Mouse (Mus musculus) midbrain, embryonic 14.5 days (tissue): ENCODE data around the gene Lonrf2. TPM values are rescaled to one million over a fixed set of nuclear protein-coding genes. Genes with fewer than 3 reads are reported as not detected.

Source experiments
- ATAC-seq: fragments of 200-750 bp; cut with Nextera tagmentation; 2 replicates; pipeline ENCODE4 v1.8.0; 2017; ENCODE audit warnings: moderate number of reproducible peaks, moderate library complexity; ENCODE audit not compliant: low FRiP score, low TSS enrichment
- DNase-seq: peaks from one replicate; pipeline ENCODE4 v3.0.0-alpha.2; 2015
- H3K27ac ChIP-seq: fragments of 300-500 bp; sonication (generic); replicated peaks from 2 replicates; pipeline ENCODE4 v1.5.1; 2014; ENCODE audit warnings: mild to moderate bottlenecking, low read depth, low read length, moderate library complexity
- H3K27me3 ChIP-seq: fragments of 300-500 bp; sonication (generic); 2 replicates; pipeline ENCODE4 v1.6.1; 2014; ENCODE audit warnings: low read length, control low read depth, mixed read lengths; ENCODE audit not compliant: control insufficient read depth, insufficient read depth
- H3K36me3 ChIP-seq: fragments of 300-500 bp; sonication (generic); 2 replicates; pipeline ENCODE4 v1.6.1; 2014; ENCODE audit warnings: low read length, control low read depth; ENCODE audit not compliant: control insufficient read depth, insufficient read depth
- H3K4me1 ChIP-seq: fragments of 300-500 bp; sonication (generic); 2 replicates; pipeline ENCODE4 v1.6.1; 2014; ENCODE audit warnings: mild to moderate bottlenecking, antibody characterized with exemption, low read length, control low read depth; ENCODE audit not compliant: control insufficient read depth, insufficient read depth
- H3K4me2 ChIP-seq: fragments of 300-500 bp; sonication (generic); 2 replicates; pipeline ENCODE4 v1.6.1; 2014; ENCODE audit warnings: mild to moderate bottlenecking, low read length, moderate library complexity
- H3K4me3 ChIP-seq: fragments of 300-500 bp; sonication (generic); replicated peaks from 2 replicates; pipeline ENCODE4 v1.5.1; 2014; ENCODE audit warnings: low read depth, low read length
- H3K9ac ChIP-seq: fragments of 300-500 bp; sonication (generic); replicated peaks from 2 replicates; pipeline ENCODE4 v1.6.1; 2014; ENCODE audit warnings: mild to moderate bottlenecking, low read length, moderate library complexity
- H3K9me3 ChIP-seq: fragments of 300-500 bp; sonication (generic); 2 replicates; pipeline ENCODE4 v1.6.1; 2016; ENCODE audit warnings: low read length, control low read depth, mixed read lengths; ENCODE audit not compliant: control insufficient read depth
- WGBS: fragments of 180-500 bp; shearing (Covaris S2); extraction: QIAGEN DNeasy Blood & Tissue Kit; methylation state at CpG from one replicate; pipeline ENCODE4 v1.1.7; 2014; 5-methylcytosine and 5-hydroxymethylcytosine counted together
- polyA plus RNA-seq: library from polyadenylated mRNA; unstranded; fragments of >200 nt; fragmentation: Nextera tagmentation; extraction: Ambion mirVana; gene quantifications from 2 replicates; pipeline ENCODE4 v1.2.1, GENCODE M21; 2014

Gene Lonrf2
- polyA plus RNA-seq, 1 experiment from 2014 or later = 28.1 TPM

DNA sequence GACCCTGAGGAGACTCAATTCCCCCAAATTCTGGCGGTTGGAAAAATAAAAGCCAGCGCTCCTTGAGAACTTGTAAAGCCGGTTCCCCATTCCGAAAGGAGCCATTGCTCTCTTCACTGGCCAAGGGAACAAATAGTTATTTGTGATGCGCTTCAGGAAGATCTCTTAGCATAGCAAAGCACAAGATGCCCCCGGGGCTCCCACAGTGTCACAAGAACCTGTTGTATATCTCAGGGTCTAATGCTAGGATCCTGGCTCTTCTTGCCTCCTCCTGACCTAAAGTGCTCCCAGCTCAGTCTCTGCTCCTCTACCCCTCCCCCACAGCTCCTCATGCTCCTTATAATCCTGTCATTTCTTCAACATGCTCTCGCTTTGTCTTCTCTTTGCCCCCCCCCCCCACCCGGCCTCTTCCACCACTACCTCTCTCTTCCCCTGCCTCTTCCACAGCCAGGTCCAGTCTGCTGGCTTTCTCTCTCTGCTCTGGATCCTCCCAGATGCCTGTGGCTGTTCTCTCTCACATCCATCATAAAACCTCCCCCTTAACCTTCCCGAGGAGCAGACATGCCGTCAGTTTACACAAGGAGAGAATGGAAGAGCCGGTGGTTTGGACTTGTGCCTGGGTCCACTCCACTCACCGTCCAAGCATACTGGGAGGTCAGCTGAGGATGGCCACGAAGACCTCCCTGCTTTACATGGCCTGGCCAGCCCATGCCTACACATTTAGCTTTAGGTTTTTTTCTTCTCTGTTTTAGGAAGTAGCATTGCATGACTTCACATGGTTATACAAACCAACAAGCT lies 33.1 kb upstream of the Lonrf2 start:
- 66% methylated on average over 13 of the region's 13 CpGs for WGBS
- no peak overlapping the region for H3K27ac ChIP-seq
- DNase-seq = no peak
- no peaks in the 10 kb centered on the region for H3K4me1 ChIP-seq
- no peak overlapping the region for H3K4me2 ChIP-seq
- H3K36me3 ChIP-seq = peaks cover 72% of the 10 kb centered on the region
- H3K9me3 ChIP-seq = no peaks in the 10 kb centered on the region
- no peak for ATAC-seq
- no peaks in the 10 kb centered on the region for H3K27me3 ChIP-seq
- no peak overlapping the region for H3K9ac ChIP-seq
- H3K4me3 ChIP-seq = no peak overlapping the region

DNA sequence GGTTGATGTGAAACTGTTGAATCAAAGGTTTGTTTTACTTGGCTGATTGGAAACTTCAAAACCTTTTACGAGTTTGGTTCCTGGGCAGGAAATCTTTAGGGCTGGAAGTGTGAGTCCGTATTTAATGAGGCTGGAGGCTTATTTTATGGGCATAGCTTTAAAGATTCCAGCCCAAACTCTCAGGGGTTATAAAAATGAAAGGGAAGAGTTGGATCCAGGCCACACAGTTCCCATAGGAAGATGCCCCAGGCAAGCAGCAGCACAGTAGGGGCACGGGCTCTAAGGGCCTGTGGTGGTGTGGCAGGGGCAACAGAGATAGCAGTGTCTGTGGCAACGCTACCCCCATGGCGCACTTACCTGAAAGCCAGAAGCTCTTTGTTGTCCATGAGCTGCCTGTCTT lies 29.7 kb upstream of the Lonrf2 start:
- Histone ChIP-seq H3K9ac (no peak overlapping the region), H3K27me3 (no peaks in the 10 kb centered on the region), H3K4me3 (no peak overlapping the region), H3K4me1 (no peaks in the 10 kb centered on the region), H3K36me3 (peaks cover 56% of the 10 kb centered on the region), H3K9me3 (no peaks in the 10 kb centered on the region), H3K4me2 (no peak overlapping the region), H3K27ac (no peak overlapping the region)
- WGBS = 91% methylated on average over 5 of the region's 5 CpGs
- ATAC-seq (no peak), DNase-seq (no peak)

DNA sequence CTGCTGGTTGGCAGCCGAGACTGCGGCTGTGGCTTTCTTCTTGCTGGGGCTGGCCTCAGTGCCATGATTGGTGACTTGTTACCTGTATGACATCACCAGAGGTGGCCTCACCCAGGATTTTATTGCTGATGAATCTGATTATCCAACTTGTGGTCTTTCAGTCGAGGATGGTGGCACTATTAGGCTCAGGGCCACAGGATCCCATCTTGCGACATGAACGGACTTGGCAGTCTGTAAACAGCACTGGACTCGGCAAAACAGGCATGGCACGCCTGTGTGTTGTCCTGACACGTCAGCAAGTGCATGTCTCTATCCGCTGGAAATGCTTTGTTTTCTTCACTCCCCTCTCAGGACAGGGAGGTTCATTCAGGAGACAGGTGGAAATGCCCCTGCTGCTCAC lies 27.8 kb upstream of the Lonrf2 start:
- H3K9ac ChIP-seq = no peak overlapping the region
- H3K36me3 ChIP-seq = peaks cover 43% of the 10 kb centered on the region
- WGBS = 83% methylated on average over 9 of the region's 9 CpGs

DNA sequence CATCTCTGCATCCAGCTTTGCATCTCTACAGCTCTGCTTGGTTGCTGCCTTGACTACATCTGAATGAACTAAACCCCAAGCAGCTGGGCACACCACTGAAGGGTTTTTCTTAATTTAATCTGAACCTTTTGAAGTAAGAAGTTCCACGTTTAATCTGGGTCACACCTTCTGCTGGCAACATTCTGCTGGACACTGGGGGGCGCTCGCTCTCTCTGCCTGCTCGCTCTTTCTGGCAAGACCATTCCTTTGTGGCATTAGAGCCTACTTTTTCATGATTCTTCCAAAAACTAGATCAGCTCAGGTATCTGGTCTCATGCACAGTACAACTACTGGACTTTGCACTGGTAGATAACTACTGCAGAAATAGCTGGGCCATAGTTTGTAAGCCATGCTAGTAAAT lies 25.7 kb upstream of the Lonrf2 start:
- DNase-seq (peak; percentile 36), ATAC-seq (no peak)
- Histone ChIP-seq H3K36me3 (peaks cover 36% of the 10 kb centered on the region), H3K27me3 (no peaks in the 10 kb centered on the region), H3K4me1 (no peaks in the 10 kb centered on the region), H3K27ac (no peak overlapping the region), H3K9me3 (no peaks in the 10 kb centered on the region), H3K9ac (no peak overlapping the region), H3K4me3 (no peak overlapping the region), H3K4me2 (no peak overlapping the region)
- 13% methylated on average over 4 of the region's 4 CpGs for WGBS

More for the DNA sequence above, 27.8 kb upstream of the Lonrf2 start:
- no peak overlapping the region for H3K4me3 ChIP-seq
- no peak overlapping the region for H3K4me2 ChIP-seq
- ATAC-seq (no peak), DNase-seq (no peak)
- no peaks in the 10 kb centered on the region for H3K4me1 ChIP-seq
- no peaks in the 10 kb centered on the region for H3K27me3 ChIP-seq
- no peak overlapping the region for H3K27ac ChIP-seq
- H3K9me3 ChIP-seq = no peaks in the 10 kb centered on the region

DNA sequence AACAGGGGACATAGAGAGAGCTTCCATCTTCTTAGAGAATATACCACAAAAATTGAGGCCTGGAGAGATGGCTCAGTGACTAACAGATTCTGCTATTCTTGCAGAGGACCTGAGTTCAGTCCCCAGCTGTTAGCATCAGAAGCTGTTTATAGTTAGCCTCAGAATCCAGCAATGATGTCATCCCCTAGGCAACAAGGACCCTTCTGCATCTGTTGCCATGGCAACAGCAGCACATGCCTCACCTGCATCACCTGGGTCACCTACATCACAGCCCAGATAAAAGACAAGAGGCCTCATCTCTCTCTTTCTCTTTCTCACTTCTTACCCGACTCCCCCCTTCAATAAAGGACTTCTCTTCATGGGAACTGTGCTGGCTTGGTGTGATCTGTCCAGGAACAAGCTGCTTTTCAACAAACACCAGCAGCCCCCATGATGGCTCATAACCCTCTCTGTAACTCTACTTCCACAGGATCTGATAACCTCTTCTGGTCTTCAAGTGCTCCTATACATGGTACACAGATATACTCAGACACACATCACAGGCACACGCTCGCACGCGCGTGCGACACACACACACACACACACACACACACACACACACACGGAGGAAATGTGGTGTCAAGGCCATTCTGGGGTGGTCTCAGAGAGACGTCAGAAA lies 24.5 kb upstream of the Lonrf2 start:
- Histone ChIP-seq H3K27ac (no peak overlapping the region), H3K9ac (no peak overlapping the region)
- no peak for ATAC-seq

DNA sequence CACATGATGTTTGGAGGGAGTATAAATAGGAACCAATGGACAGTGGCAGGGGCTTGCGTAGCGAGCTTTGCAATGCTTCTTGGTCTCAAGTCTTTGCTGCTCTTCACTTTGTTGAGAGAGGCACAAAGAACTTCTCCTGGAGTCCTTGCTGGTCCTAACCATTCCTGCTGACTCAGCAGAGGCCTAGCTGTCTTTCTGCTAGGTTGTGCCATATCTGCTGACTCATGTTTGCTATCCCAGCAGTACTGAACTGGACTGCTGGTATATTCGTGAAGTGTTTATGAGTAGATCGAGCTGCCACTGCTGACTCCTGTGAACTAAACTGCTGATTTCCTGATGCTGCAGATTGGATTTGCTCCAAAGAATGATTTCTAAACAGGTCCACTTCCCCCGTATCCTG lies 23.7 kb upstream of the Lonrf2 start:
- H3K27ac ChIP-seq = no peak overlapping the region
- no peaks in the 10 kb centered on the region for H3K4me1 ChIP-seq
- H3K9me3 ChIP-seq = no peaks in the 10 kb centered on the region
- ATAC-seq = no peak
- H3K4me2 ChIP-seq = no peak overlapping the region
- H3K36me3 ChIP-seq = peaks cover 20% of the 10 kb centered on the region
- H3K27me3 ChIP-seq = no peaks in the 10 kb centered on the region
- H3K4me3 ChIP-seq = no peak overlapping the region
- DNase-seq = no peak
- 89% methylated on average over 5 of the region's 5 CpGs for WGBS
- H3K9ac ChIP-seq = no peak overlapping the region

More for the DNA sequence above, 24.5 kb upstream of the Lonrf2 start:
- H3K4me3 ChIP-seq = no peak overlapping the region
- peaks cover 28% of the 10 kb centered on the region for H3K36me3 ChIP-seq
- H3K4me1 ChIP-seq = no peaks in the 10 kb centered on the region
- H3K4me2 ChIP-seq = no peak overlapping the region
- H3K27me3 ChIP-seq = no peaks in the 10 kb centered on the region
- WGBS = 90% methylated on average over 9 of the region's 9 CpGs
- DNase-seq = peak; percentile 62
- no peaks in the 10 kb centered on the region for H3K9me3 ChIP-seq

DNA sequence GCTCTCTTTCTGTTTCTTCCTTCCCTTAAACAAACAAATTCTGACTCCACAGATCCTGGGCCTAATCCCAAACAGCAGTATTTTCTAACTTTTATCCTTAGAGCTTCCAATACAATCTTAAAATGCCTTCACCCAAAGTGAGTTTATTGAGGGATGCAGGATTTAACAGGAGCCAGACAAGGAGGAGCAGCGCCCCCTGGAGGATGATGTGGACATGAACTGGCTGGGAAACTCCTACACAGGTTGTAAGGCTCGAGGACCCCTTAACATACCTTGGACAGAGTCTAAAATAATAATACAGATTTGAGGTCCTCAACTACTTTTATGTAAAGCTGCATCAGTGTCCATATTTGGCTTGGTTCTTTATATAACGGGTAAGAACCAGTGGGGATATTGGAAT lies 19.7 kb upstream of the Lonrf2 start:
- Histone ChIP-seq H3K4me3 (no peak overlapping the region), H3K9me3 (no peaks in the 10 kb centered on the region), H3K4me2 (no peak overlapping the region), H3K9ac (no peak overlapping the region), H3K27me3 (no peaks in the 10 kb centered on the region), H3K27ac (no peak overlapping the region), H3K36me3 (no peaks in the 10 kb centered on the region), H3K4me1 (no peaks in the 10 kb centered on the region)
- ATAC-seq = no peak; the same call in 1 of the 2 replicates
- WGBS = 12% methylated on average over 3 of the region's 3 CpGs
- peak; percentile 91 for DNase-seq

DNA sequence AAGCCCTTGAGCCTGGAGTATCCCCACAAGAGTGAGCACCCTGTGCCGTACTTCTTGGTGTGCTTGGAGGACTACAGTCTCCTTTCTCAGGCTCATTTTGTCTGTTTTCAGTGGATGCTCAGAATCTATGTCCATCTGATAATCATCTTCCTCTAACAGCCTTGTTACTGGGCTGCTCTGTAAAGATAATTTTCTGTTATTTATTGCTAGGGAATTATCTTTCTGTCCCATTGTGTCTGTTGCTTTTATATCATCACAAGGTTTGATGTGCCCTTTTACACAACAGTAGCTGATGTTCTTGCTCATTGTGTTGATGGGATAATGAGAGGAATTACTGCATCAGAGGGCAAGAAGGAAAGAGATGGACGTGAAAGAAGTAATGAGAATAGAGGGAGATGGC lies 15.7 kb upstream of the Lonrf2 start:
- ATAC-seq = no peak
- 67% methylated on average over 2 of the region's 2 CpGs for WGBS

DNA sequence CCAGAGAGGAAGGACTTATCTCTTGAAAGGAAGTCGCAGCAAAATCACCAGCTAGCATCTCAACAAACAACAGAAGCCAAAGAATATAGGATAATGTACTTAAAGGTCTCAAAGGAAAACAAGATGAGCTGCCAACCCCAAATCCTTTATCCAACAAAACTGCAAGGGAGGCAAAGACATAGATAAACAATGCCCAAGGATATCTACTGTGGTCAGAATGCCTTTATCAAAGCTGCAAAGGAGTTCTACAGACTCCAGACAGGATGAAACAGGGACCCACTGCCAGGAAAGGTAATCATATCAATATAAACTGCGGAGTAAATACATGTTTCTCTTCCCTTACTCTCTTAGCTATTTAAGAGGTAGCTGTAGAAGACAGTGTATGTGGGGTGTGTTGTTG lies 14.1 kb upstream of the Lonrf2 start:
- Histone ChIP-seq H3K4me2 (no peak overlapping the region), H3K9me3 (no peaks in the 10 kb centered on the region), H3K9ac (no peak overlapping the region), H3K36me3 (no peaks in the 10 kb centered on the region), H3K27ac (no peak overlapping the region), H3K27me3 (no peaks in the 10 kb centered on the region), H3K4me3 (no peak overlapping the region), H3K4me1 (peaks cover 10% of the 10 kb centered on the region)
- no peak for DNase-seq
- 92% methylated on average over 2 of the region's 2 CpGs for WGBS
- no peak for ATAC-seq

More for the DNA sequence above, 15.7 kb upstream of the Lonrf2 start:
- DNase-seq = no peak
- H3K9me3 ChIP-seq = no peaks in the 10 kb centered on the region
- H3K36me3 ChIP-seq = no peaks in the 10 kb centered on the region
- peaks cover 10% of the 10 kb centered on the region for H3K4me1 ChIP-seq
- no peak overlapping the region for H3K9ac ChIP-seq
- no peaks in the 10 kb centered on the region for H3K27me3 ChIP-seq
- H3K27ac ChIP-seq = no peak overlapping the region
- no peak overlapping the region for H3K4me3 ChIP-seq
- H3K4me2 ChIP-seq = no peak overlapping the region
